Mouse (Mus musculus): ENCODE results near the gene Kif9.

GRCm38 (mm10) chr9:110535114-110535513 lies 58.4 kb downstream of the Kif9 start:
- TF ChIP-seq CTCF (IDR thresholded peaks at IDR 0.05; ENCODE audit: low read depth) (no peak), EP300 (IDR thresholded peaks at IDR 0.05; ENCODE audit: low read depth) (no peak)

All from liver, embryonic 14.5 days (tissue).